Mouse (Mus musculus) duodenum, adult 2 months (tissue): ENCODE data around the gene Xk. TPM values are rescaled to one million over a fixed set of nuclear protein-coding genes. Genes with fewer than 3 reads are reported as not detected.

Source experiments
- polyA plus RNA-seq: library from polyadenylated mRNA; depleted of rRNA; stranded (reverse); fragments of >200 nt; gene quantifications from 2 replicates; pipeline ENCODE4 v1.2.3, GENCODE M21; 2012; ENCODE audit warnings: low replicate concordance; rRNA removed

The Xk gene
- 2.7 and 3.6 TPM in 2 replicates for polyA plus RNA-seq

GRCm38 (mm10) chrX:9272460-9273361 is at the start of gene Xk:
TSS of gene Xk (plus strand) at chrX:9272756.

GRCm38 (mm10) chrX:9256766-9257165 is 15.8 kb upstream of the Xk start, which contains the start of gene Gm14862:
TSS of gene Gm14862 (minus strand) at chrX:9256899.

DNA sequence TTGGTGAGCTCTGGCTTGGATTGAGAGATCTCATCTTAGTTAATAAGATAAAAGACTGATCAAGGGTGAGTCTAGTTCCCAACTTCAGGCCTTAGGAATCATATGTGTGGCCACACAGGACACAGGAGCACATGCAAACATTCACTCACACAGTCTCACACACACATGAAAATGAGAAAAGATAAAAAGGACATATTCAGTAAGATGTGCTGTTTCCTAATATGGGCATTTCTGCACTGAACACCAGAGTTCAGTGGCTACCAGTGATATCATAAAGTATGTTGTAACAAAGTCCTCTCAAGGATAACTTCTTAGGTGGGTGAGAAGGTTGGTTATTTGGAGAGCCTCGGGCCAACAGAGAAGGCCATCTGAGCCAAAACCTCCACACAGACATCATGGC is 10.9 kb downstream of the Xk start, which contains the start of gene H2al1m:
H2al1m (plus strand) TSS at position 301 of the 400 bp plus-strand sequence.

GRCm38 (mm10) chrX:9350327-9350726 is 77.8 kb downstream of the Xk start, which contains the start of gene H2al1k:
TSS of gene H2al1k (plus strand) at chrX:9350627.

Other genes with a start within 250 kb of the Xk start
- not detected in 2 replicates for gene Fthl17e, start 239.3 kb upstream of the Xk start, polyA plus RNA-seq
- not detected in 2 replicates for gene Fthl17f, start 209.7 kb upstream of the Xk start, polyA plus RNA-seq
- not detected in 2 replicates for gene 4930402K13Rik, start 168.2 kb upstream of the Xk start, polyA plus RNA-seq
- gene Lancl3, start 72.9 kb upstream of the Xk start, polyA plus RNA-seq, result 0.02 and 0.15 TPM in 2 replicates
- not detected in 2 replicates for gene Gm14862, start 15.9 kb upstream of the Xk start, polyA plus RNA-seq
- 1.1 TPM in 1 of 2 replicates, not detected in the other for gene H2al1m, start 11.0 kb downstream of the Xk start, polyA plus RNA-seq
- 0.79 TPM in 1 of 2 replicates, not detected in the other for gene H2al1k, start 77.9 kb downstream of the Xk start, polyA plus RNA-seq
- 0.19 and 0.25 TPM in 2 replicates for gene Cybb, start 215.0 kb downstream of the Xk start, polyA plus RNA-seq